Mouse (Mus musculus): ENCODE data around the gene Brpf3.

Brpf3 gene

GRCm38 (mm10) chr17:28874825-28875224 lies 73.9 kb downstream of the Brpf3 start:
- peak; percentile 49 for DNase-seq (ENCODE audit: low spot score)

- DNase-seq (ENCODE audit: low spot score), result peak; percentile 62
Measured at GRCm38 (mm10) chr17:28875316-28875715, 74.4 kb downstream of the Brpf3 start.

GRCm38 (mm10) chr17:28876331-28876730 lies 75.4 kb downstream of the Brpf3 start:
- DNase-seq (ENCODE audit: low spot score), result no peak

GRCm38 (mm10) chr17:28876821-28877220 lies 75.9 kb downstream of the Brpf3 start:
- DNase-seq (ENCODE audit: low spot score), result no peak

DNA sequence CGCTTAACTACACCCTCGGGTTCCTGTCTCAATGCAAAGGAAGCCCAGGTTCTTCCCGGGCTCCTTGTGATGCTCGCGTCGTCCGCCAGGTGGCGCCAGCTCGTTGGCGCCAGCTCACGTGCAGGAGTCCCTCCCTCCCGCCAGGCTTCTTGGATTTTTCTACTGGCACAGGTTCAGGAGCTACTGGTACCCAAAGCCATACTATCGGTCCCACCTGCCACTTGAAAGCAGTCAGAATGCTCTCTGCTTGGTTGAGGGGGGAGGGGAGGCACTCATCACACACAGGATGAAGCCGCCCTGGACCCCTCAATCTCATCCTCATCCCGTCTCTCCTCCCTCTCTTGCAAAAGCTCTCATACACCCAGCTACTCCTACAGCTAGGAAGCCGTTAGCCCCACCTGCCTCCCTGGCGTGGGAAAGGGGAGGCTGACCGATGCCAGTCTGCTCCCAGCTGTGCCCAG lies 79.1 kb downstream of the Brpf3 start:
- peak; percentile 74 for DNase-seq (ENCODE audit: low spot score)

DNA sequence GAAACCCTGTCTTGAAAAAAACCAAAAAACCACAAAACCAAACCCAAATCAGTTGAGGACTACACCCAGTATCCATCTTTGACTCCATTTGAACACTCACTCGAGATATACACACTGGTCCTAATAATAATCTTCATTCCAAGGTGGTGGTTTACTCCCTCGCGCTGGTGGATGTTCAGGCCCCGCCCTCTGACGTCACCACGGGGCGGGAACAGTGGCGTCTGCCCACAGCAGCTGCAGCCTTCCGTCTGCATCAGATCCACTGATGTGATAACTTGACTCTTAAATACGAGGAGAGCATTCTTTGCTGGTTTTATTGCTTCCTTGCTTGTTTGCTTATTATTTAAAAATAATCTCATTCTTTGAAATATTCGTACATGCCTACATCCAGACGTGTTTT lies 81.4 kb downstream of the Brpf3 start:
- DNase-seq (ENCODE audit: low spot score), result peak; percentile 78

- DNase-seq (ENCODE audit: low spot score), result peak; percentile 26
Measured at GRCm38 (mm10) chr17:28882810-28883209, 81.9 kb downstream of the Brpf3 start.

DNA sequence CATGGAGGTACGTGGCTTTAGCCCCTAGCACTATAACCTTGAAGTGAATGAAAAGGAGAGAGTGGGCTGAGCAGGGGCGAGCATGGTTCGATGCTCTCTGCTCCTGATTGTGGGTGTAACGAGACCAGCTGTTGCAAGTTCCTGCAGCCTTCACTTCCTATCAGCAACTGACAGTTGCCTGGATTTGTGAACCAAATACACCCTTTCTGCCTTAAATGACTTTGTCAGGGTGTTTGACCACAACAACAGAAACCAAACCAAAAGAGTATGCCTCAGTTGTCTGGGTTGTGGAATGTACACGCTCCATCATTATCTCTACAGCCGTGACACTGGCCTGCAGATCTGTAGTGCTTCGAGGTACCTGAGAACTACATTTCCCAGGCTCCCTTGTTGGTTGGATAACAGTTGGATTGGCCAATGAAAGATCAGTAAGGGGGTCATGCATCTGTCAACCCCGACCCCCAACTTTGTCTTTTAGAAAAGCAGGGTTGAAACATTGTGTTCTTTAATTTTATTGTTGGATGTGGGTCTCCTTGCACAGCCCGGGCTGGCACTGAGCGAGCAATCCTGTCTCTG lies 83.1 kb downstream of the Brpf3 start:
- no peak for DNase-seq (ENCODE audit: low spot score)

- no peak for DNase-seq (ENCODE audit: low spot score)
Measured at GRCm38 (mm10) chr17:28885231-28885630, 84.3 kb downstream of the Brpf3 start.

GRCm38 (mm10) chr17:28886266-28886665 lies 85.4 kb downstream of the Brpf3 start:
- no peak for DNase-seq (ENCODE audit: low spot score)
